Mouse (Mus musculus) liver, postnatal 0 days (tissue): ENCODE measurements at regions not wholly inside any gene's neighbourhood (a gene's known extent, or its start where the extent isn't known, plus 50 kb on each side); places are given as distances from the start of the nearest gene placed in this dataset.

ENCODE experiments used
- ATAC-seq: fragments of 200-750 bp; cut with Nextera tagmentation; 2 replicates; pipeline ENCODE4 v1.8.0; 2017; ENCODE audit warnings: mild to moderate bottlenecking, moderate library complexity
- DNase-seq: peaks from one replicate; pipeline ENCODE4 v3.0.0-alpha.2; 2016
- H3K27ac ChIP-seq: fragments of 300-500 bp; sonication (generic); 2 replicates; pipeline ENCODE4 v1.5.1; 2014; ENCODE audit warnings: antibody characterized with exemption, moderate library complexity, mild to moderate bottlenecking, low read depth
- H3K27me3 ChIP-seq: fragments of 300-500 bp; sonication (generic); 2 replicates; pipeline ENCODE4 v1.6.1; 2014; ENCODE audit warnings: low read length, control low read depth, mixed read lengths; ENCODE audit not compliant: insufficient read depth
- H3K36me3 ChIP-seq: fragments of 300-500 bp; sonication (generic); replicated peaks from 2 replicates; pipeline ENCODE4 v1.6.1; 2014; ENCODE audit warnings: mild to moderate bottlenecking, control low read depth, low read length, moderate library complexity, mixed read lengths; ENCODE audit not compliant: insufficient read depth
- H3K4me1 ChIP-seq: fragments of 300-500 bp; sonication (generic); 2 replicates; pipeline ENCODE4 v1.6.1; 2014; ENCODE audit warnings: antibody characterized with exemption, mild to moderate bottlenecking, control low read depth; ENCODE audit not compliant: insufficient read depth
- H3K4me2 ChIP-seq: fragments of 300-500 bp; sonication (generic); 2 replicates; pipeline ENCODE4 v1.6.1; 2014; ENCODE audit warnings: low read depth, mild to moderate bottlenecking, low read length, moderate library complexity, mixed read lengths
- H3K4me3 ChIP-seq: fragments of 300-500 bp; sonication (generic); 2 replicates; pipeline ENCODE4 v1.5.1; 2014; ENCODE audit warnings: low read depth, low read length
- H3K9ac ChIP-seq: fragments of 300-500 bp; sonication (generic); replicated peaks from 2 replicates; pipeline ENCODE4 v1.6.1; 2014; ENCODE audit warnings: mild to moderate bottlenecking, moderate library complexity
- H3K9me3 ChIP-seq: fragments of 300-500 bp; sonication (generic); 2 replicates; pipeline ENCODE4 v1.6.1; 2016; ENCODE audit warnings: mild to moderate bottlenecking, control low read depth, low read length, mixed read lengths
- CTCF ChIP-seq: sonication (generic); IDR thresholded peaks from 2 replicates; pipeline ENCODE4 v1.5.1; 2016; ENCODE audit warnings: antibody characterized with exemption, low read depth
- EP300 ChIP-seq: IDR thresholded peaks from 2 replicates; pipeline ENCODE4 v1.6.1; 2016; ENCODE audit warnings: antibody characterized with exemption, low read depth, mild to moderate bottlenecking
- WGBS: fragments of 180-500 bp; shearing (Covaris S2); extraction: QIAGEN DNeasy Blood & Tissue Kit; methylation state at CpG from one replicate; pipeline ENCODE4 v1.1.7; 2014; ENCODE audit not compliant: insufficient replicate concordance; 5-methylcytosine and 5-hydroxymethylcytosine counted together

GRCm38 (mm10) chr13:69182478-69182877 lies 183.1 kb upstream of the Adcy2 start:
- H3K4me3 ChIP-seq: no peak overlapping the region
- DNase-seq (no peak), ATAC-seq (no peak)
- TF ChIP-seq EP300 (no peak), CTCF (no peak)
- H3K9ac ChIP-seq: no peak overlapping the region
- H3K36me3 ChIP-seq: no peaks in the 10 kb centered on the region
- 73% methylated on average over 3 of the region's 3 CpGs for WGBS
- no peak overlapping the region for H3K4me2 ChIP-seq
- H3K27me3 ChIP-seq: no peaks in the 10 kb centered on the region
- H3K9me3 ChIP-seq: no peaks in the 10 kb centered on the region
- H3K27ac ChIP-seq: no peak overlapping the region
- no peaks in the 10 kb centered on the region for H3K4me1 ChIP-seq

- Histone ChIP-seq H3K36me3 (no peaks in the 10 kb centered on the region), H3K9me3 (no peaks in the 10 kb centered on the region), H3K9ac (no peak overlapping the region), H3K27me3 (no peaks in the 10 kb centered on the region), H3K4me2 (no peak overlapping the region), H3K27ac (no peak overlapping the region), H3K4me1 (no peaks in the 10 kb centered on the region), H3K4me3 (no peak overlapping the region)
- 61% methylated on average over 3 of the region's 3 CpGs for WGBS
- TF ChIP-seq CTCF (no peak), EP300 (no peak)
- no peak for DNase-seq
- no peak for ATAC-seq
These were observed 191.3 kb upstream of the Adcy2 start for GRCm38 (mm10) chr13:69190661-69191060.

GRCm38 (mm10) chr13:69196464-69196871 lies 197.1 kb upstream of the Adcy2 start:
- Histone ChIP-seq H3K27ac (no peak overlapping the region), H3K4me3 (no peak overlapping the region), H3K9ac (no peak overlapping the region), H3K27me3 (no peaks in the 10 kb centered on the region), H3K4me1 (no peaks in the 10 kb centered on the region), H3K36me3 (no peaks in the 10 kb centered on the region), H3K4me2 (no peak overlapping the region), H3K9me3 (no peaks in the 10 kb centered on the region)
- no peak for DNase-seq
- TF ChIP-seq CTCF (no peak), EP300 (no peak)
- no peak for ATAC-seq
- WGBS: 9% methylated on average over 4 of the region's 4 CpGs

- H3K4me1 ChIP-seq: no peaks in the 10 kb centered on the region
- no peaks in the 10 kb centered on the region for H3K27me3 ChIP-seq
- TF ChIP-seq EP300 (no peak), CTCF (no peak)
- DNase-seq (no peak), ATAC-seq (no peak)
- no peak overlapping the region for H3K4me3 ChIP-seq
- H3K9me3 ChIP-seq: no peaks in the 10 kb centered on the region
- no peak overlapping the region for H3K4me2 ChIP-seq
- no peak overlapping the region for H3K9ac ChIP-seq
- H3K36me3 ChIP-seq: no peaks in the 10 kb centered on the region
- WGBS: 69% methylated on average over 10 of the region's 10 CpGs
- H3K27ac ChIP-seq: no peak overlapping the region
These were observed 208.6 kb upstream of the Adcy2 start for GRCm38 (mm10) chr13:69207741-69208568.

- Histone ChIP-seq H3K27me3 (no peaks in the 10 kb centered on the region), H3K4me1 (no peaks in the 10 kb centered on the region), H3K9me3 (no peaks in the 10 kb centered on the region), H3K4me3 (no peak overlapping the region), H3K4me2 (no peak overlapping the region), H3K27ac (no peak overlapping the region), H3K9ac (no peak overlapping the region), H3K36me3 (no peaks in the 10 kb centered on the region)
- WGBS: 60% methylated on average over 4 of the region's 4 CpGs
- TF ChIP-seq CTCF (no peak), EP300 (no peak)
- ATAC-seq (no peak), DNase-seq (no peak)
These were observed 209.2 kb upstream of the Adcy2 start for GRCm38 (mm10) chr13:69208569-69208881.

GRCm38 (mm10) chr13:69216579-69216978 lies 217.2 kb upstream of the Adcy2 start:
- H3K27me3 ChIP-seq: no peaks in the 10 kb centered on the region
- H3K4me2 ChIP-seq: no peak overlapping the region
- H3K4me3 ChIP-seq: no peak overlapping the region
- 69% methylated on average over 3 of the region's 3 CpGs for WGBS
- no peak for ATAC-seq
- no peaks in the 10 kb centered on the region for H3K36me3 ChIP-seq
- no peak overlapping the region for H3K27ac ChIP-seq
- no peaks in the 10 kb centered on the region for H3K4me1 ChIP-seq
- no peak for DNase-seq
- TF ChIP-seq EP300: no peak
- no peak for TF ChIP-seq CTCF
- H3K9ac ChIP-seq: no peak overlapping the region
- no peaks in the 10 kb centered on the region for H3K9me3 ChIP-seq
